Mouse (Mus musculus) heart, embryonic 14.5 days (tissue): ENCODE measurements at regions not wholly inside any gene's neighbourhood (a gene's known extent, or its start where the extent isn't known, plus 50 kb on each side); places are given as distances from the start of the nearest gene placed in this dataset.

Experiments
- ATAC-seq: fragments of 200-750 bp; cut with Nextera tagmentation; 2 replicates; pipeline ENCODE4 v1.8.0; 2017; ENCODE audit warnings: low read depth, moderate TSS enrichment; ENCODE audit not compliant: insufficient number of reproducible peaks, insufficient read depth, low FRiP score
- H3K27ac ChIP-seq, 2 experiments: fragments of 200-500 bp in 1 of 2; fragments of 300-500 bp in 1 of 2; sonication (generic) in 1 of 2; replicated peaks in 1 of 2; 2 replicates each; pipeline ENCODE4 v1.5.1; 2012 to 2014; ENCODE audit warnings: low read depth in 2 of 2, low read length in 2 of 2, control low read depth in 1 of 2, mild to moderate bottlenecking in 1 of 2, mixed read lengths in 1 of 2; ENCODE audit not compliant: control insufficient read depth in 1 of 2, insufficient read depth in 1 of 2
- H3K27me3 ChIP-seq: fragments of 300-500 bp; sonication (generic); 2 replicates; pipeline ENCODE4 v1.6.1; 2014; ENCODE audit warnings: mild to moderate bottlenecking, low read length, control low read depth; ENCODE audit not compliant: control insufficient read depth, insufficient read depth
- H3K36me3 ChIP-seq: fragments of 300-500 bp; sonication (generic); 2 replicates; pipeline ENCODE4 v1.6.1; 2014; ENCODE audit warnings: mild to moderate bottlenecking, control low read depth, low read length, mixed read lengths; ENCODE audit not compliant: control insufficient read depth, insufficient read depth
- H3K4me1 ChIP-seq, 2 experiments: fragments of 200-500 bp in 1 of 2; fragments of 300-500 bp in 1 of 2; sonication (generic) in 1 of 2; 2 replicates each; pipeline ENCODE4 v1.6.1; 2012 to 2014; ENCODE audit warnings: low read length in 2 of 2, control low read depth in 1 of 2, mixed read lengths in 1 of 2; ENCODE audit not compliant: control insufficient read depth in 2 of 2, insufficient read depth in 2 of 2
- H3K4me2 ChIP-seq: fragments of 300-500 bp; sonication (generic); 2 replicates; pipeline ENCODE4 v1.6.1; 2014; ENCODE audit warnings: mild to moderate bottlenecking, low read length
- H3K4me3 ChIP-seq, 2 experiments: fragments of 200-500 bp in 1 of 2; fragments of 300-500 bp in 1 of 2; sonication (generic) in 1 of 2; 2 replicates each; pipeline ENCODE4 v1.5.1; 2012 to 2014; ENCODE audit warnings: low read length in 2 of 2, mild to moderate bottlenecking in 2 of 2, control low read depth in 1 of 2, low read depth in 1 of 2, moderate library complexity in 1 of 2; ENCODE audit not compliant: control insufficient read depth in 1 of 2, insufficient read depth in 1 of 2
- H3K9ac ChIP-seq: fragments of 300-500 bp; sonication (generic); 2 replicates; pipeline ENCODE4 v1.6.1; 2014; ENCODE audit warnings: mild to moderate bottlenecking, low read length
- H3K9me3 ChIP-seq: fragments of 300-500 bp; sonication (generic); 2 replicates; pipeline ENCODE4 v1.6.1; 2016; ENCODE audit warnings: low read length, control low read depth; ENCODE audit not compliant: control insufficient read depth
- WGBS: fragments of 180-500 bp; shearing (Covaris S2); extraction: QIAGEN DNeasy Blood & Tissue Kit; methylation state at CpG from one replicate; pipeline ENCODE4 v1.1.7; 2014; 5-methylcytosine and 5-hydroxymethylcytosine counted together

GRCm38 (mm10) chr9:61765366-61765765, 149.0 kb downstream of the Rplp1 start:
- Histone ChIP-seq H3K27ac (no peak overlapping the region), H3K4me3 (no peak overlapping the region), H3K4me1 (no peaks in the 10 kb centered on the region), H3K9ac (no peak overlapping the region), H3K27me3 (0 out of 2 replicates have a peak, but pooled peaks cover 10% of the 10 kb centered on the region), H3K9me3 (no peaks in the 10 kb centered on the region), H3K4me2 (no peak overlapping the region), H3K36me3 (no peaks in the 10 kb centered on the region)
- no peak for ATAC-seq
- WGBS: 25% methylated on average over 5 of the region's 5 CpGs

DNA sequence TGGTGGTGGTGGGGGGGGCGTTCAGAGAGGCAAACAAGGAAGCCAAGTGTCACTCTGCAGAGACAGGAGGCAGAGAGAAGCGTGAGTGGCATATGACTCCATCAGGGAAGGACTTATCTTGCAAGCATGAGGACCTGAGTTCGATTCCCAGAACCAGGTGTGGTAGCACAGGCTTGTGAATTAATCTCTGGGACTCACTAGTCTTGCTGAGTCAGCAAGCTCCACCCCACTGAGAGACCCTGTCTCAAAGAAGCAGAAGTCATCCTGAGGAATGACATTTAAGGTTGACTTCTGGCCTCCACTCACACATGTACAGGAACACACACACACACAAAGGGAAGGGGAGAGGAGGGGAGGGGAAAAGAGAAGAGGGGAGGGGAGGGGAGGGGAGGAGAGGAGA, 156.5 kb downstream of the Rplp1 start:
- Histone ChIP-seq H3K9ac (no peak overlapping the region), H3K4me3 (no peak overlapping the region), H3K27me3 (peaks cover 37% of the 10 kb centered on the region), H3K4me2 (no peak overlapping the region), H3K27ac (no peak overlapping the region), H3K36me3 (no peaks in the 10 kb centered on the region), H3K9me3 (no peaks in the 10 kb centered on the region), H3K4me1 (peaks cover 5% of the 10 kb centered on the region in 2 experiments; a peak in 3 of 4 replicates)
- no peak for ATAC-seq
- WGBS: 83% methylated on average over 3 of the region's 3 CpGs

DNA sequence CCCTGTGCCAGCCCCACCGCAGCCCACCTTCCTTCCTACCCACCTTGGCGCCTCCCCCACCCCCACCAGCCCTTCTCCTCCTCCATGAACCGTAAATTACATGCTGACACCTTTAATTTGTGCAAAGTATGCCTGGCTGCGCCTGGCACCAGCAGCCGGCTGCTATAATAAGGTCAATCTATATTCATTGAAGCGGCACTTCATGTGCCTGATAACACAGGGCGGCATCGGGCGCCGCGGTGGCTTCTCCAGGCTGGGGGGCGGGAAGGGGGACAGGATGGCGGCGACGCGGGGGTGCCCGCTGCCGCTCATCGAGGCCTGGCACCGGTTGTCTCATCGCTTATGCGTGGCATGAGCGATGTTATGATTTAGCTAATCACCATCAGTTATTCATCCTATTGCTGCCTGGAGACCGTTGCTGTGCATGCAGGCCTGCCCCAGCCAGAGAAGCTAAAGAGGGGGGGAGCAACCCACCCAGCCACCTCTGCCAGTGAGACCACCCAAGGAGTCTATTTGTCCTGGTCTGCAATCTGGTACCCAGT, 157.5 kb downstream of the Rplp1 start:
- Histone ChIP-seq H3K9me3 (no peaks in the 10 kb centered on the region), H3K4me2 (0 out of 2 replicates have a peak overlapping the region, but pooled peaks have one; percentile 3), H3K27ac (no peak overlapping the region), H3K36me3 (no peaks in the 10 kb centered on the region), H3K4me3 (no peak overlapping the region), H3K27me3 (peaks cover 36% of the 10 kb centered on the region), H3K9ac (no peak overlapping the region), H3K4me1 (peaks cover 5% of the 10 kb centered on the region in 2 experiments; a peak in 3 of 4 replicates)
- no peak for ATAC-seq
- WGBS: 51% methylated on average over 24 of the region's 24 CpGs

DNA sequence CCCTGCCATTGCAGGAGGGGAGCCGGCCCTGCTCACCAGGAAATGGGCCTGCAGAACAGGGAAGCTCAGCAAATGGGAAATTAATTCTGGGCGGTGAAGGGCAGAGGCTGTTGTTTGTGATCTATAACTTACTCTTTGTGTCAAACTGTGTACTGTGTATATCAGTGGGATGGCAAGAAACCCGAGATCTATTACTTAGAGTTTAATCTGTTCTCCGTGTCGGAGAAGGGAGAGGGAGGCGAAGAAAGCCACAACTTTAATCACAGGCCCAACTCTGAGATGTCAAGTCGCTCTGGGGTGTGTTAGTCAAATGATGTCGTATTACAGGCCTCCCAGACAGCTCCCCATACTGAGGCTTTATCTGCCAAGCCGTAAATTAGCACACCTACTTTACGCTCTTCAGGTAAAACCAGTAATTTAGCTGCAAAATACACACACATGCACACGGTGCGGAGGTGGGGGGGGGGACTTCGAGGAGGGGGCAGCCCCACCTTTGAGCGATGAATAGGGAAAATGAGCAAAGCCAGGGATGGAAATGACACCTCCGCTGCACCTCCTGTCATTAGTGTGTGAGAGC, 158.0 kb downstream of the Rplp1 start:
- H3K4me2 ChIP-seq: no peak overlapping the region
- H3K4me1 ChIP-seq: peaks cover 5% of the 10 kb centered on the region in 2 experiments; a peak in 3 of 4 replicates
- WGBS: 64% methylated on average over 15 of the region's 15 CpGs

GRCm38 (mm10) chr9:61755311-61755710, 159.0 kb downstream of the Rplp1 start:
- H3K36me3 ChIP-seq: no peaks in the 10 kb centered on the region
- no peaks in the 10 kb centered on the region for H3K9me3 ChIP-seq
- WGBS: 88% methylated on average over 3 of the region's 3 CpGs
- no peak for ATAC-seq
- peaks cover 5% of the 10 kb centered on the region in 2 experiments; a peak in 3 of 4 replicates for H3K4me1 ChIP-seq
- no peak overlapping the region for H3K4me2 ChIP-seq
- H3K9ac ChIP-seq: no peak overlapping the region
- H3K4me3 ChIP-seq: no peak overlapping the region
- H3K27ac ChIP-seq: no peak overlapping the region
- peaks cover 29% of the 10 kb centered on the region for H3K27me3 ChIP-seq

More for the DNA sequence above, 158.0 kb downstream of the Rplp1 start:
- peaks cover 33% of the 10 kb centered on the region for H3K27me3 ChIP-seq
- H3K27ac ChIP-seq: no peak overlapping the region
- no peaks in the 10 kb centered on the region for H3K9me3 ChIP-seq
- H3K4me3 ChIP-seq: no peak overlapping the region
- no peak overlapping the region for H3K9ac ChIP-seq
- ATAC-seq: no peak
- no peaks in the 10 kb centered on the region for H3K36me3 ChIP-seq

DNA sequence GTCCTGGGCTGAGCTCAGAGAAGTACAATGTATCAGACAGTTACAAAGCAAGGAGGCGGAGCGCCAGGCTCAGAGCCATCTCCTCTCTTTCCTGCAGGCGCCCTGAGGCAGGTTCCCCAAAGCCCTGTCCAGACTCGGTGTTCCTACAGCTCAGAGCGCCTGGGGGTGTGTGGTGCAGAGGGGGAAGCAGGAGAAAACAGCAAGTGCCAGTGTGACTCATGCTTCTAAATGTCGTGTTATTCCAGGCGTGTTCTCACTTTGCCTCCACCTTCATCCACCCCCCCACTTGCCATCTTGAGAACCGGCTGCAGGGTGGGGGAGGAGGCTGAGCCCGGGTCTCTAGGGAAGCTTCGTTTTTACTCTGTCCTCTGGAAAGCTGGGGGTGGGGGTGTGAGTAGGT, 160.5 kb downstream of the Rplp1 start:
- Histone ChIP-seq H3K4me2 (peak overlapping the region; percentile 1; the same call in 1 of the 2 replicates), H3K27me3 (peaks cover 19% of the 10 kb centered on the region), H3K4me3 (no peak overlapping the region), H3K27ac (no peak overlapping the region), H3K4me1 (peaks cover 5% of the 10 kb centered on the region in 2 experiments; a peak in 3 of 4 replicates), H3K36me3 (no peaks in the 10 kb centered on the region), H3K9me3 (no peaks in the 10 kb centered on the region), H3K9ac (no peak overlapping the region)
- WGBS: 24% methylated on average over 10 of the region's 10 CpGs
- ATAC-seq: no peak

GRCm38 (mm10) chr9:61749201-61749600, 165.1 kb downstream of the Rplp1 start:
- no peaks in the 10 kb centered on the region for H3K9me3 ChIP-seq
- 0 out of 2 replicates have a peak, but pooled peaks cover 13% of the 10 kb centered on the region for H3K27me3 ChIP-seq
- no peak overlapping the region for H3K4me3 ChIP-seq
- H3K36me3 ChIP-seq: no peaks in the 10 kb centered on the region
- WGBS: 78% methylated on average over 4 of the region's 4 CpGs
- no peak for ATAC-seq
- H3K4me1 ChIP-seq: peaks cover 12% of the 10 kb centered on the region in 2 experiments
- H3K4me2 ChIP-seq: no peak overlapping the region
- H3K9ac ChIP-seq: no peak overlapping the region
- no peak overlapping the region for H3K27ac ChIP-seq

GRCm38 (mm10) chr9:61748416-61748815, 165.9 kb downstream of the Rplp1 start:
- Histone ChIP-seq H3K4me2 (no peak overlapping the region), H3K4me1 (peaks cover 7 to 12% of the 10 kb centered on the region in 2 experiments)
- ATAC-seq: no peak

More at GRCm38 (mm10) chr9:61748416-61748815, 165.9 kb downstream of the Rplp1 start:
- no peak overlapping the region for H3K27ac ChIP-seq
- H3K36me3 ChIP-seq: no peaks in the 10 kb centered on the region
- H3K4me3 ChIP-seq: no peak overlapping the region
- no peaks in the 10 kb centered on the region for H3K9me3 ChIP-seq
- 0 out of 2 replicates have a peak, but pooled peaks cover 10% of the 10 kb centered on the region for H3K27me3 ChIP-seq
- no peak overlapping the region for H3K9ac ChIP-seq
